ENCODE assay signal across 18 mouse cellular contexts in the genomic region with DNA sequence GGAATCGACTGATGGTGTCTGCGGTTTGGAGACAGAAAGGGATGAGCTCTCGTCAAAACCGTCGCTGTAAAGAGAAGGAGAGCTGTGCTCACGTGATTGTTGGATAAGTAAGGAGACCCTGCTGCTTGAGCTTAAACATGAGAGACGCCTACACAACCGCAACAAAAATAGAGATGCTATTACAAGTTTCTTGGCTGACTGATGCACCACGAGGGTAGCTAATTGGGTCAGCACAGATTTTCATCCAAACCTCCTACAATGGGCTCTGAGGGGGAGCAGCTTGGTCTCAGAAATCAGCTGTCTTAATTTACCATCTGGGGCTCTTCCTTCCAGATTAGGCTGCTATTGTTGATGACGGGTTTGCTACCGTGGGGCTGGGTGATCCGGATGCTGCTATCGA. TPM values are rescaled to one million over a fixed set of nuclear protein-coding genes. Genes with fewer than 3 reads are reported as not detected.
DNase-seq lines count a peak whose midpoint lies in the region; ATAC-seq lines count a peak whose summit lies in the region.
"Had no signal": no experiment of that assay in that cellular context is flagged by ENCODE, and none has a peak within 500 bp of the region (broad histone marks: within the 10 kb centered on the region; RNA-seq: fewer than 3 reads in every experiment).

No protein-coding gene starts in this region.

- DNase-seq in layer of hippocampus, adult 11-12 months (ENCODE audit: low spot score): peak; percentile 49
- no peak for DNase-seq in layer of hippocampus, postnatal 25 days (ENCODE audit: extremely low spot score in 1 of 2, low spot score in 1 of 2)
- peak; percentile 34 to 70 for DNase-seq in layer of hippocampus, adult 18-20 months (ENCODE audit: low spot score in 2 of 2)
- peak; percentile 72 to 95 for DNase-seq in left cerebral cortex, postnatal 14 days (ENCODE audit: low spot score in 2 of 2)
- peak; percentile 52 for DNase-seq in right cerebral cortex, postnatal 25 days
- DNase-seq in adrenal gland, postnatal 4 days (ENCODE audit: low spot score in 2 of 2): no peak
- no peak for DNase-seq in spleen, adult 12 weeks (ENCODE audit: low spot score)
- DNase-seq: cerebellum, adult 9-11 months; gastrocnemius, postnatal 25 days; heart, postnatal 4 days; kidney, adult 9 months; liver; lung, adult 18-20 months; lung, postnatal 36 days had no signal

- no peak for ATAC-seq in cerebellum, adult (ENCODE audit: insufficient number of reproducible peaks, low FRiP score, low TSS enrichment)
- ATAC-seq: forebrain, embryonic 15.5 days; midbrain, embryonic 13.5 days had no signal

- intact Hi-C loops in left cerebral cortex, postnatal 14 days (cut with DNase I): loop anchor here (5.0 kb wide), 1 partner anchor 35 kb away; no protein-coding TSS in a partner anchor

RNA-seq across cellular contexts. Expression of gene Krt12, which starts 5.2 kb away (rescaled TPM):
- 1 to 10 TPM in 1 of 2 experiments, under 1 TPM in 1; 0.89 to 1.4 TPM for total RNA-seq in layer of hippocampus, postnatal 25 days (2021)
- total RNA-seq in layer of hippocampus, adult 18-20 months (2021): 1 to 10 TPM; 1.0 to 1.1 TPM
- total RNA-seq in left cerebral cortex, postnatal 14 days (2021): 1 to 10 TPM; 8.5 to 9.7 TPM
- not detected for total RNA-seq in adrenal gland, postnatal 4 days (2021)
- total RNA-seq: gastrocnemius, postnatal 25 days; heart, postnatal 4 days had no signal

RNA-seq across cellular contexts. Expression of gene Krt20, which starts 21.0 kb away (rescaled TPM):
- total RNA-seq in layer of hippocampus, postnatal 25 days (2021): not detected
- total RNA-seq in layer of hippocampus, adult 18-20 months (2021): not detected
- total RNA-seq in left cerebral cortex, postnatal 14 days (2021): not detected
- total RNA-seq in adrenal gland, postnatal 4 days (2021): 1 to 10 TPM; 2.4 to 2.7 TPM
- total RNA-seq: gastrocnemius, postnatal 25 days; layer of hippocampus, postnatal 10 days had no signal

RNA-seq across cellular contexts. Expression of gene Krt10, which starts 27.7 kb away (rescaled TPM):
- total RNA-seq in layer of hippocampus, postnatal 25 days (2021): 10 to 100 TPM; 12.6 to 15.7 TPM
- total RNA-seq in layer of hippocampus, adult 18-20 months (2021): 10 to 100 TPM; 12.2 to 13.4 TPM
- total RNA-seq in left cerebral cortex, postnatal 14 days (2021): 10 to 100 TPM; 12.2 to 13.8 TPM
- total RNA-seq in adrenal gland, postnatal 4 days (2021): 1 to 10 TPM; 4.9 to 9.9 TPM

RNA-seq across cellular contexts. Expression of gene Krt28, which starts 42.2 kb away (rescaled TPM):
- total RNA-seq in layer of hippocampus, postnatal 25 days (2021): under 1 TPM; 0.21 to 0.49 TPM
- total RNA-seq in layer of hippocampus, adult 18-20 months (2021): under 1 TPM; 0.20 to 0.25 TPM
- under 1 TPM; 0.22 to 0.34 TPM for total RNA-seq in left cerebral cortex, postnatal 14 days (2021)
- under 1 TPM in 1 of 2 experiments, not detected in 1; 0.25 TPM for total RNA-seq in adrenal gland, postnatal 4 days (2021)
- total RNA-seq: gastrocnemius, postnatal 25 days; heart, postnatal 4 days had no signal

Comparison
In these comparisons a context has a peak if more than half of its experiments do, and no peak if none do; other contexts are left out.
1. DNase-seq: peak in layer of hippocampus, adult 11-12 months (single experiment), layer of hippocampus, adult 18-20 months (2 of 2), left cerebral cortex, postnatal 14 days (2 of 2) and right cerebral cortex, postnatal 25 days (single experiment); none in layer of hippocampus, postnatal 25 days (0 of 2), adrenal gland, postnatal 4 days (0 of 2) and spleen, adult 12 weeks (single experiment).